Mouse (Mus musculus) urinary bladder, adult 2 months (tissue): Measurements from ENCODE around the gene Rhoq. TPM values are rescaled to one million over a fixed set of nuclear protein-coding genes. Genes with fewer than 3 reads are reported as not detected.
A peak's percentile ranks its signal among the peaks of the same experiment; 100 is the strongest.

Experiments used
- DNase-seq: peaks from one replicate; pipeline ENCODE4 v3.0.0; 2022; ENCODE audit warnings: low spot score
- polyA plus RNA-seq: library from polyadenylated mRNA; depleted of rRNA; stranded (reverse); fragments of >200 nt; gene quantifications from 2 replicates; pipeline ENCODE4 v1.2.3, GENCODE M21; 2012; rRNA removed

Gene Rhoq
- polyA plus RNA-seq, 1 experiment, result 43.4 TPM

GRCm38 (mm10) chr17:86988601-86989184 is 25.8 kb downstream of the Rhoq start:
- no peak for DNase-seq

GRCm38 (mm10) chr17:86991306-86991705 is 28.4 kb downstream of the Rhoq start:
- no peak for DNase-seq

GRCm38 (mm10) chr17:86997323-86997722 is 34.4 kb downstream of the Rhoq start:
- DNase-seq, result no peak

- DNase-seq, result no peak
Measured at GRCm38 (mm10) chr17:87008950-87009349, 46.1 kb downstream of the Rhoq start.

- DNase-seq, result no peak
Measured at GRCm38 (mm10) chr17:87011301-87012019, 48.6 kb downstream of the Rhoq start.

GRCm38 (mm10) chr17:87019692-87020091 is 56.8 kb downstream of the Rhoq start:
- no peak for DNase-seq

GRCm38 (mm10) chr17:87024491-87025242 is 61.8 kb downstream of the Rhoq start:
- peak; percentile 29 for DNase-seq

- DNase-seq, result peak; percentile 88
Measured at GRCm38 (mm10) chr17:87025269-87025949, 62.5 kb downstream of the Rhoq start, which contains the start of the genes Pigf and Cript. Pigf (minus strand) TSS chr17:87025406. Cript (plus strand) TSS chr17:87025550.

GRCm38 (mm10) chr17:87036141-87037073 is 73.5 kb downstream of the Rhoq start:
- DNase-seq, result no peak

- DNase-seq, result no peak
Measured at GRCm38 (mm10) chr17:87038496-87038895, 75.6 kb downstream of the Rhoq start.

- no peak for DNase-seq
Measured at GRCm38 (mm10) chr17:87041739-87042138, 78.9 kb downstream of the Rhoq start.

GRCm38 (mm10) chr17:87044364-87044763 is 81.5 kb downstream of the Rhoq start:
- DNase-seq, result peak; percentile 55

- DNase-seq, result no peak
Measured at GRCm38 (mm10) chr17:87044796-87045195, 81.9 kb downstream of the Rhoq start.

Other genes starting within 250 kb of the Rhoq start
- 21.4 and 43.2 TPM in 2 replicates for gene Epas1, start 209.4 kb upstream of the Rhoq start, polyA plus RNA-seq
- not detected in 2 replicates for gene Tmem247, start 45.7 kb upstream of the Rhoq start, polyA plus RNA-seq
- gene Atp6v1e2, start 15.2 kb upstream of the Rhoq start, polyA plus RNA-seq, result not detected in 2 replicates
- 25.2 and 36.2 TPM in 2 replicates for gene Pigf, start 62.3 kb downstream of the Rhoq start, polyA plus RNA-seq
- gene Cript, start 62.5 kb downstream of the Rhoq start, polyA plus RNA-seq, result 63.6 and 68.5 TPM in 2 replicates
- 20.3 and 26.2 TPM in 2 replicates for gene Socs5, start 144.6 kb downstream of the Rhoq start, polyA plus RNA-seq